Mouse (Mus musculus): Measurements from ENCODE around the gene Gm47995. TPM values are rescaled to one million over a fixed set of nuclear protein-coding genes. Genes with fewer than 3 reads are reported as not detected.

Gm47995 gene
- polyA plus RNA-seq, 1 experiment: not detected

GRCm38 (mm10) chr1:151232346-151232745 is 34.1 kb downstream of the Gm47995 start:
- Histone ChIP-seq H3K4me1 (ENCODE audit: control insufficient read depth, insufficient read depth, low read length) (no peaks in the 10 kb centered on the region), H3K27ac (ENCODE audit: insufficient read depth, low read length) (no peak overlapping the region), H3K27me3 (ENCODE audit: control insufficient read depth, insufficient read depth, low read length) (no peaks in the 10 kb centered on the region), H3K4me3 (replicated peaks; ENCODE audit: insufficient read depth, low read depth, low read length) (no peak overlapping the region)
- TF ChIP-seq POLR2A (IDR thresholded peaks at IDR 0.05; ENCODE audit: borderline replicate concordance, insufficient read depth, low read length) (no peak), CTCF (IDR thresholded peaks at IDR 0.05; ENCODE audit: borderline replicate concordance, insufficient read depth, low read depth, low read length) (no peak)
- no peak for DNase-seq
- WGBS: 71% methylated on average over 3 of the region's 3 CpGs

- no peak for DNase-seq
- H3K4me1 ChIP-seq (ENCODE audit: control insufficient read depth, insufficient read depth, low read length): no peaks in the 10 kb centered on the region
- no peak overlapping the region for H3K27ac ChIP-seq (ENCODE audit: insufficient read depth, low read length)
- TF ChIP-seq POLR2A (IDR thresholded peaks at IDR 0.05; ENCODE audit: borderline replicate concordance, insufficient read depth, low read length) (no peak), CTCF (IDR thresholded peaks at IDR 0.05; ENCODE audit: borderline replicate concordance, insufficient read depth, low read depth, low read length) (no peak)
- H3K4me3 ChIP-seq (replicated peaks; ENCODE audit: insufficient read depth, low read depth, low read length): no peak overlapping the region
- WGBS: 75% methylated on average over 3 of the region's 3 CpGs
- H3K27me3 ChIP-seq (ENCODE audit: control insufficient read depth, insufficient read depth, low read length): no peaks in the 10 kb centered on the region
Observed at GRCm38 (mm10) chr1:151233756-151234155, 35.5 kb downstream of the Gm47995 start.

- 9% methylated on average over 2 of the region's 2 CpGs for WGBS
Observed at GRCm38 (mm10) chr1:151235574-151235973, 37.3 kb downstream of the Gm47995 start.

GRCm38 (mm10) chr1:151236141-151236930 is 38.1 kb downstream of the Gm47995 start:
- H3K27me3 ChIP-seq (ENCODE audit: control insufficient read depth, insufficient read depth, low read length): no peaks in the 10 kb centered on the region
- TF ChIP-seq POLR2A (IDR thresholded peaks at IDR 0.05; ENCODE audit: borderline replicate concordance, insufficient read depth, low read length) (no peak), CTCF (IDR thresholded peaks at IDR 0.05; ENCODE audit: borderline replicate concordance, insufficient read depth, low read depth, low read length) (no peak)
- H3K4me3 ChIP-seq (replicated peaks; ENCODE audit: insufficient read depth, low read depth, low read length): no peak overlapping the region
- no peaks in the 10 kb centered on the region for H3K4me1 ChIP-seq (ENCODE audit: control insufficient read depth, insufficient read depth, low read length)
- 60% methylated on average over 13 of the region's 13 CpGs for WGBS
- peak in 1 of 2 experiments; percentile 4 for DNase-seq
- H3K27ac ChIP-seq (ENCODE audit: insufficient read depth, low read length): no peak overlapping the region

More at GRCm38 (mm10) chr1:151235574-151235973, 37.3 kb downstream of the Gm47995 start:
- no peak for DNase-seq
- H3K27ac ChIP-seq (ENCODE audit: insufficient read depth, low read length): no peak overlapping the region
- H3K27me3 ChIP-seq (ENCODE audit: control insufficient read depth, insufficient read depth, low read length): no peaks in the 10 kb centered on the region
- no peak overlapping the region for H3K4me3 ChIP-seq (replicated peaks; ENCODE audit: insufficient read depth, low read depth, low read length)
- no peak for TF ChIP-seq POLR2A (IDR thresholded peaks at IDR 0.05; ENCODE audit: borderline replicate concordance, insufficient read depth, low read length)
- TF ChIP-seq CTCF (IDR thresholded peaks at IDR 0.05; ENCODE audit: borderline replicate concordance, insufficient read depth, low read depth, low read length): no peak
- H3K4me1 ChIP-seq (ENCODE audit: control insufficient read depth, insufficient read depth, low read length): no peaks in the 10 kb centered on the region

GRCm38 (mm10) chr1:151237780-151238179 is 39.5 kb downstream of the Gm47995 start:
- no peaks in the 10 kb centered on the region for H3K27me3 ChIP-seq (ENCODE audit: control insufficient read depth, insufficient read depth, low read length)
- DNase-seq: no peak
- WGBS: 88% methylated on average over 3 of the region's 3 CpGs
- H3K4me1 ChIP-seq (ENCODE audit: control insufficient read depth, insufficient read depth, low read length): no peaks in the 10 kb centered on the region
- no peak overlapping the region for H3K27ac ChIP-seq (ENCODE audit: insufficient read depth, low read length)
- no peak for TF ChIP-seq POLR2A (IDR thresholded peaks at IDR 0.05; ENCODE audit: borderline replicate concordance, insufficient read depth, low read length)
- no peak for TF ChIP-seq CTCF (IDR thresholded peaks at IDR 0.05; ENCODE audit: borderline replicate concordance, insufficient read depth, low read depth, low read length)
- H3K4me3 ChIP-seq (replicated peaks; ENCODE audit: insufficient read depth, low read depth, low read length): no peak overlapping the region

GRCm38 (mm10) chr1:151243332-151243731 is 45.1 kb downstream of the Gm47995 start:
- Histone ChIP-seq H3K4me1 (ENCODE audit: control insufficient read depth, insufficient read depth, low read length) (no peaks in the 10 kb centered on the region), H3K27ac (ENCODE audit: insufficient read depth, low read length) (no peak overlapping the region), H3K27me3 (ENCODE audit: control insufficient read depth, insufficient read depth, low read length) (no peaks in the 10 kb centered on the region), H3K4me3 (replicated peaks; ENCODE audit: insufficient read depth, low read depth, low read length) (no peak overlapping the region)
- DNase-seq: no peak
- 89% methylated on average over 4 of the region's 4 CpGs for WGBS
- no peak for TF ChIP-seq CTCF (IDR thresholded peaks at IDR 0.05; ENCODE audit: borderline replicate concordance, insufficient read depth, low read depth, low read length)
- no peak for TF ChIP-seq POLR2A (IDR thresholded peaks at IDR 0.05; ENCODE audit: borderline replicate concordance, insufficient read depth, low read length)

GRCm38 (mm10) chr1:151244013-151244412 is 45.8 kb downstream of the Gm47995 start:
- TF ChIP-seq CTCF (IDR thresholded peaks at IDR 0.05; ENCODE audit: borderline replicate concordance, insufficient read depth, low read depth, low read length) (no peak), POLR2A (IDR thresholded peaks at IDR 0.05; ENCODE audit: borderline replicate concordance, insufficient read depth, low read length) (no peak)
- 91% methylated on average over 5 of the region's 5 CpGs for WGBS
- DNase-seq: no peak

GRCm38 (mm10) chr1:151244761-151245160 is 46.5 kb downstream of the Gm47995 start:
- 91% methylated on average over 4 of the region's 4 CpGs for WGBS
- Histone ChIP-seq H3K27me3 (ENCODE audit: control insufficient read depth, insufficient read depth, low read length) (no peaks in the 10 kb centered on the region), H3K27ac (ENCODE audit: insufficient read depth, low read length) (no peak overlapping the region), H3K4me1 (ENCODE audit: control insufficient read depth, insufficient read depth, low read length) (no peaks in the 10 kb centered on the region), H3K4me3 (replicated peaks; ENCODE audit: insufficient read depth, low read depth, low read length) (no peak overlapping the region)
- TF ChIP-seq POLR2A (IDR thresholded peaks at IDR 0.05; ENCODE audit: borderline replicate concordance, insufficient read depth, low read length): no peak
- DNase-seq: no peak

More at GRCm38 (mm10) chr1:151244013-151244412, 45.8 kb downstream of the Gm47995 start:
- Histone ChIP-seq H3K4me1 (ENCODE audit: control insufficient read depth, insufficient read depth, low read length) (no peaks in the 10 kb centered on the region), H3K27me3 (ENCODE audit: control insufficient read depth, insufficient read depth, low read length) (no peaks in the 10 kb centered on the region), H3K27ac (ENCODE audit: insufficient read depth, low read length) (no peak overlapping the region), H3K4me3 (replicated peaks; ENCODE audit: insufficient read depth, low read depth, low read length) (no peak overlapping the region)

Measured in cerebellum, adult 2 months (tissue).